Mouse (Mus musculus) midbrain, embryonic 16.5 days (tissue): ENCODE results near the gene Ccdc96. TPM values are rescaled to one million over a fixed set of nuclear protein-coding genes. Genes with fewer than 3 reads are reported as not detected.

Experiments
- ATAC-seq: fragments of 200-750 bp; cut with Nextera tagmentation; 2 replicates; pipeline ENCODE4 v1.8.0; 2017; ENCODE audit warnings: moderate TSS enrichment
- H3K27ac ChIP-seq: fragments of 300-500 bp; sonication (generic); 2 replicates; pipeline ENCODE4 v1.5.1; 2014; ENCODE audit warnings: mild to moderate bottlenecking, low read length, mixed read lengths
- H3K27me3 ChIP-seq: fragments of 300-500 bp; sonication (generic); 2 replicates; pipeline ENCODE4 v1.6.1; 2014; ENCODE audit warnings: low read depth, low read length, mixed read lengths; ENCODE audit not compliant: control insufficient read depth, insufficient read depth
- H3K36me3 ChIP-seq: fragments of 300-500 bp; sonication (generic); 2 replicates; pipeline ENCODE4 v1.6.1; 2014; ENCODE audit warnings: mild to moderate bottlenecking, low read length, moderate library complexity, mixed read lengths; ENCODE audit not compliant: control insufficient read depth, insufficient read depth
- H3K4me1 ChIP-seq: fragments of 300-500 bp; sonication (generic); 2 replicates; pipeline ENCODE4 v1.6.1; 2014; ENCODE audit warnings: mild to moderate bottlenecking, low read length, mixed read lengths; ENCODE audit not compliant: control insufficient read depth, insufficient read depth
- H3K4me2 ChIP-seq: fragments of 300-500 bp; sonication (generic); 2 replicates; pipeline ENCODE4 v1.6.1; 2014; ENCODE audit warnings: mild to moderate bottlenecking, low read length, mixed read lengths
- H3K4me3 ChIP-seq: fragments of 300-500 bp; sonication (generic); 2 replicates; pipeline ENCODE4 v1.5.1; 2014; ENCODE audit warnings: low read depth, mild to moderate bottlenecking, low read length, moderate library complexity, mixed read lengths
- H3K9ac ChIP-seq: fragments of 300-500 bp; sonication (generic); 2 replicates; pipeline ENCODE4 v1.6.1; 2014; ENCODE audit warnings: low read depth, low read length, mixed read lengths
- H3K9me3 ChIP-seq: fragments of 300-500 bp; sonication (generic); replicated peaks from 2 replicates; pipeline ENCODE4 v1.6.1; 2014; ENCODE audit warnings: mild to moderate bottlenecking, low read length, mixed read lengths; ENCODE audit not compliant: control insufficient read depth, poor library complexity, severe bottlenecking
- WGBS: fragments of 180-500 bp; shearing (Covaris S2); extraction: QIAGEN DNeasy Blood & Tissue Kit; methylation state at CpG from one replicate; pipeline ENCODE4 v1.1.7; 2014; 5-methylcytosine and 5-hydroxymethylcytosine counted together
- polyA plus RNA-seq: library from polyadenylated mRNA; unstranded; fragments of >200 nt; fragmentation: Nextera tagmentation; extraction: Ambion mirVana; gene quantifications from 2 replicates; pipeline ENCODE4 v1.2.1, GENCODE M21; 2015

Ccdc96 gene
- polyA plus RNA-seq, 1 experiment from 2014 or later: 3.8 TPM

DNA sequence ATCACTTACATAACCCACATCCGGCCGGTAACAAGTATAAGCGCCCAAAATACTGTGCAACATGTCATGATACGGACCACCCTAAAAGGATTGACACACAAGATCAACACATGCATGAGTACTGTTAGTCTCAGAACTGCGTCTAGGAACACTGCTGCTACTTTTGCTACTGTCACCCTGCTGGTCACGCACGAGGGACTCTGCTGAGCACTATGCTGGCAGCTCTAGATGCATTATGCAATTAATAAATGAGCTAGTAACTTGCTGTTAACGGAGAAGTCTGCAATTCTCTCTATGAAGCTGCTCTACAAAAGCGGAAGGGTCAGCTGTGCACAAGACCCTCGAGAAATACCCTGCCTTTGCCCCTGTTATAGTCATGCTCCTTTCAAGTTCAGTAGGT is 24.0 kb downstream of the Ccdc96 start:
- H3K4me1 ChIP-seq: no peaks in the 10 kb centered on the region
- no peak for ATAC-seq
- H3K4me3 ChIP-seq: no peak overlapping the region
- WGBS: 93% methylated on average over 10 of the region's 10 CpGs
- peaks cover 20% of the 10 kb centered on the region for H3K36me3 ChIP-seq
- H3K27ac ChIP-seq: no peak overlapping the region
- no peaks in the 10 kb centered on the region for H3K9me3 ChIP-seq
- H3K4me2 ChIP-seq: no peak overlapping the region
- no peak overlapping the region for H3K9ac ChIP-seq
- H3K27me3 ChIP-seq: no peaks in the 10 kb centered on the region

DNA sequence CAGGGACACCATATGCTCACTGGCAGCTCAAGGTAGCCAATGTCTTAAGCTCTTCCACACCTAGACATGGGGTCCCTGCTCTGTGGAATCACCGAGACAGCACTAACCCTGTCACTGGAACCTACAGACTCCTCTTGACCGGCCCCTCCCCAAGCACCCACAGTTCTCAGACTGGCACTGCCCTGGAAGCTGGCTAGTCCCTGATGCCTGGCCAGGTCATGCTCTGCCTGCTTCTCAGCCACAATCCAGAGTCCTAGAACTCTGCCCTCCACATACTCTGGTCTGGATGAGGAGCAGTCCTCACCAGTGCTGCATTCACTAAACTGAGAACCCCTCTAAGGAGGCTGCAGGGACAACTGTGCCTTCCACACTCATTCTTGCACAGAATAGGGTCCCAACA is 26.6 kb downstream of the Ccdc96 start:
- Histone ChIP-seq H3K9me3 (no peaks in the 10 kb centered on the region), H3K4me2 (no peak overlapping the region), H3K27me3 (no peaks in the 10 kb centered on the region), H3K4me3 (no peak overlapping the region), H3K36me3 (peaks cover 23% of the 10 kb centered on the region), H3K27ac (no peak overlapping the region), H3K9ac (no peak overlapping the region), H3K4me1 (no peaks in the 10 kb centered on the region)
- 98% methylated on average over 2 of the region's 2 CpGs for WGBS
- ATAC-seq: no peak

DNA sequence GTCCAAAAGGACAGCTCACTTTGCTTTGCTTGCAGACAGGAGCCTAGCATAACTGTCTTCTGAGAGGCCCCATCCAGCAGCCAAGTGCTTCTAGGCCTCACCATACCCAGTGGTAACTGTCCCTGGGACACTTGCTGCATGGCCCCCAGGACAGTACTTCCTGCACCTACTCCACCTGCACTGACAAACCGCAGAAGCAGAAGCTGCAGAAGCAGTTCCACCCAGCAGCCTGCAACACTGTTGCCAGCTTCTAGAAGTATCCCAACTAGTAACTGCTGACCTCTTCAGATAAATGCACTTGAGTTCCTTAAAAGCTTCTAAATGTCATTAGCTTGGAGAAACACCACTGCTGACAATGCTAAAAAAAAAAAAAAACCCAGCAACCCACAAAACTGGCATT is 30.7 kb downstream of the Ccdc96 start:
- Histone ChIP-seq H3K4me3 (no peak overlapping the region), H3K9ac (no peak overlapping the region), H3K36me3 (peaks cover 30% of the 10 kb centered on the region), H3K4me2 (no peak overlapping the region), H3K27ac (no peak overlapping the region), H3K4me1 (no peaks in the 10 kb centered on the region), H3K9me3 (no peaks in the 10 kb centered on the region), H3K27me3 (no peaks in the 10 kb centered on the region)
- no peak for ATAC-seq
- 93% methylated on average over 1 of the region's 1 CpGs for WGBS

DNA sequence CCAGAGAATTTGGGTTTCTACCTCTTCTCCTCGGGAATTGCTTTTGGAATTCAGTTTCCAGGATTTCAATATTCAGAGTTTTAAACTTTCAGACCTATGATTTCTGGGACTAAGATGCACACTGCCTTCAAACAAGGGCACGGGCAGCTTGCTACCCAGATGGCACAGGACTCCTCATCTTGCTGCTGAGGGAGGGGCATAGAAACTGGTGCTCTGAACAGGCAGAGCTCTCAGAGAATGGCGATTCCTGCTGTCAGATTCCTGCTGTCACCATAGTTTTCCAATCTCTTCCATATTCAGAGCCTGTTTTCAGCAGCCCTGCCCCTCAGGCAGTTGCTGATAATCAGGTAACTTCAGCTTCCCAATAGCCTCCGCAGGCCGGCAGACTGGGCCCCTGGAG is 31.2 kb downstream of the Ccdc96 start:
- H3K36me3 ChIP-seq: peaks cover 29% of the 10 kb centered on the region
- 86% methylated on average over 5 of the region's 5 CpGs for WGBS
- no peak overlapping the region for H3K4me2 ChIP-seq
- no peak overlapping the region for H3K4me3 ChIP-seq
- H3K4me1 ChIP-seq: no peaks in the 10 kb centered on the region
- ATAC-seq: no peak
- no peak overlapping the region for H3K27ac ChIP-seq
- H3K27me3 ChIP-seq: no peaks in the 10 kb centered on the region
- H3K9me3 ChIP-seq: no peaks in the 10 kb centered on the region
- H3K9ac ChIP-seq: no peak overlapping the region

- H3K27ac ChIP-seq: no peak overlapping the region
- H3K9ac ChIP-seq: no peak overlapping the region
- WGBS: 79% methylated on average over 3 of the region's 3 CpGs
- no peak for ATAC-seq
- H3K9me3 ChIP-seq: no peaks in the 10 kb centered on the region
- no peak overlapping the region for H3K4me2 ChIP-seq
- peaks cover 29% of the 10 kb centered on the region for H3K36me3 ChIP-seq
- H3K4me1 ChIP-seq: no peaks in the 10 kb centered on the region
- H3K4me3 ChIP-seq: no peak overlapping the region
- H3K27me3 ChIP-seq: no peaks in the 10 kb centered on the region
Observed at GRCm38 (mm10) chr5:36517596-36517995, 33.2 kb downstream of the Ccdc96 start.

- H3K4me2 ChIP-seq: no peak overlapping the region
- H3K36me3 ChIP-seq: peaks cover 22% of the 10 kb centered on the region
- H3K27me3 ChIP-seq: no peaks in the 10 kb centered on the region
- H3K4me1 ChIP-seq: no peaks in the 10 kb centered on the region
- H3K4me3 ChIP-seq: no peak overlapping the region
- 63% methylated on average over 3 of the region's 3 CpGs for WGBS
- H3K9ac ChIP-seq: no peak overlapping the region
- no peak for ATAC-seq
- no peaks in the 10 kb centered on the region for H3K9me3 ChIP-seq
- H3K27ac ChIP-seq: no peak overlapping the region
Observed at GRCm38 (mm10) chr5:36519751-36520150, 35.4 kb downstream of the Ccdc96 start.

- H3K4me1 ChIP-seq: peaks cover 9% of the 10 kb centered on the region; the same call in 1 of the 2 replicates
- no peaks in the 10 kb centered on the region for H3K27me3 ChIP-seq
- ATAC-seq: no peak
- H3K9me3 ChIP-seq: no peaks in the 10 kb centered on the region
- H3K36me3 ChIP-seq: peaks cover 22% of the 10 kb centered on the region
- no peak overlapping the region for H3K4me2 ChIP-seq
- 80% methylated on average over 2 of the region's 2 CpGs for WGBS
- H3K9ac ChIP-seq: no peak overlapping the region
- no peak overlapping the region for H3K4me3 ChIP-seq
- no peak overlapping the region for H3K27ac ChIP-seq
Observed at GRCm38 (mm10) chr5:36522782-36523181, 38.4 kb downstream of the Ccdc96 start.

GRCm38 (mm10) chr5:36523219-36523703 is 38.9 kb downstream of the Ccdc96 start:
- H3K36me3 ChIP-seq: peaks cover 22% of the 10 kb centered on the region
- H3K27ac ChIP-seq: no peak overlapping the region
- H3K4me2 ChIP-seq: no peak overlapping the region
- no peaks in the 10 kb centered on the region for H3K27me3 ChIP-seq
- no peak for ATAC-seq
- H3K4me1 ChIP-seq: peaks cover 14% of the 10 kb centered on the region; the same call in 1 of the 2 replicates
- no peak overlapping the region for H3K4me3 ChIP-seq
- 79% methylated on average over 5 of the region's 5 CpGs for WGBS
- H3K9ac ChIP-seq: no peak overlapping the region
- no peaks in the 10 kb centered on the region for H3K9me3 ChIP-seq

- H3K4me1 ChIP-seq: peaks cover 27% of the 10 kb centered on the region
- no peak overlapping the region for H3K4me2 ChIP-seq
- no peaks in the 10 kb centered on the region for H3K9me3 ChIP-seq
- H3K27ac ChIP-seq: no peak overlapping the region
- H3K4me3 ChIP-seq: no peak overlapping the region
- ATAC-seq: no peak
- no peak overlapping the region for H3K9ac ChIP-seq
- no peaks in the 10 kb centered on the region for H3K27me3 ChIP-seq
- WGBS: 74% methylated on average over 2 of the region's 2 CpGs
- peaks cover 10% of the 10 kb centered on the region for H3K36me3 ChIP-seq
Observed at GRCm38 (mm10) chr5:36525216-36525615, 40.8 kb downstream of the Ccdc96 start.
